Mouse (Mus musculus) T-helper 17 cell (primary cell): Measurements from ENCODE around the gene Msn.

Experiments
- in situ Hi-C, 2 experiments: fragments of 300-600 bp; cut with MboI, MseI; formaldehyde crosslinking; loops; 1 replicate in 1 of 2; 2 replicates in 1 of 2; pipeline ENCODE4 v1.15.1; 2025; ENCODE audit warnings: high pct_unique_total_duplicates in 2 of 2

Gene Msn

DNA sequence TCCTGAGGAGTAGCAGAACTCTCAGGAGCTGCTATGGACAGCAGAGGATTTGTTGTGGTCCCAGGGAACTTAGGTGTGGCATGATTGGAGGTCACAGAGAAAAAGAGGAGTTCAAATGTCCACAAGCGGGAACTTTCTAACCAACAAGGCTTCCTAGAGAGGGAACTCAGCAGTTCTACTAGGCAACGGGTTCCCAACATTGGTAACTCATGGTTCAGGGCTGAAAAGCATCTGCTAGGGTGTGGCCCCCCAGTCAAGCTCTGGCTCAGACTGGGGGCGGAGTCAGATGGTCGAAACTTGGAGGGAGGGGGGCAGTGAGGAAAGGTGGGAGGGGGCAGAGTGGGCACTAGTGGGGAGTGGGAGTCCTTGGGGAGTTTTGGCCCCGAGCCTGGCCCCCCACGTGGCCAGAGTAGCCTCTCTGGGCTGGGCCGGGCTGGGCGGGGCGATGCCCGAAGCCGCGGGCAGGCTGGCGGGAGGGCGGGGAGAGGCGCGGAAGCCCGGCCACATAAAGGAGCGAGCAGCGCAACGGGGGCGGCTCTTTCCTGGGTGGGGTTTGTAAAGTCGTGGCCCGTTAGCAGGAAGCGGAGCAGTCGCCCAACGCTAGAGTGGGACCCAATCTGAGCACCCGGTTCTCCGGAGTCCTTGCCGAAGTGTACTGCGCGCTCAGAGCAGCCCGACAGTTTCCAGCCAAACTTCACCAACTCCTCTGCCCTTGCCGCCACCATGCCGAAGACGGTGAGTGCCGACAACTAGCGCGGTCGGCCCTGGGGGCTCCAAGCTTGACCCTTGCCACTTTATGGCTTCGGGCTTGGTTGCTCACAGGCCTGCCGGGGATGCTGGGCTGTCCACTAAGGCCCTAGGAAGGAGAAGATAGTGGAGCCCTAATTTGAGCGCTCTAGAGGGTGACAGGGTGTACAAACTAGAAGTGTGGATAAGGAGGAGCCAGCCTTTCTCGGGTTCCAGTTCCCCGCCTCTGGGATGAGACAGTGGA, at the start of gene Msn:
Msn (plus strand) TSS at position 534 of the 991 bp plus-strand sequence.
- in situ Hi-C loops, result loop anchor here (5.0 kb wide), 3 partner anchors 71 to 144 kb away; no protein-coding TSS in a partner anchor

DNA sequence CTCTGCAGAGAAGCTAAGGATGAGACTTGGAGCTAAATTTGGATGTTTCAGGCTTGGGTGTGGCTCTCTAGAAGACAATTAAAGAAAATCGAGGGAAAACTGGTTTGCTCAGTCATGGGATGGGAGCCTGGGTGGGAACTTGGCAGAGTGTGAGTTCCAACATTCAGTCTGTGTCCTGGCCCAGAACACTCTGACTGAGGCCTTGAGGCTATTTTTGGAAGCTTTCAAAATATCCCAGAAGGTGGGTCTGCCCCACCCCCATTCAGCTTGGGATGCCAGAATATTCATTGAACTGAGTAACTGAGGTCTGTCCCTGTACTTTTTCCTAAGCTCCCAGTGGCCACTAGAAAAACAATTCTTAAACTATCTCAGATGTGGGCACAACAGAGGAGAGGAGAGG, 43.0 kb upstream of the Msn start:
- in situ Hi-C loops, result no loop called here

- in situ Hi-C loops, result no loop called here
Measured at GRCm38 (mm10) chrX:96077747-96078146, 18.1 kb upstream of the Msn start.

DNA sequence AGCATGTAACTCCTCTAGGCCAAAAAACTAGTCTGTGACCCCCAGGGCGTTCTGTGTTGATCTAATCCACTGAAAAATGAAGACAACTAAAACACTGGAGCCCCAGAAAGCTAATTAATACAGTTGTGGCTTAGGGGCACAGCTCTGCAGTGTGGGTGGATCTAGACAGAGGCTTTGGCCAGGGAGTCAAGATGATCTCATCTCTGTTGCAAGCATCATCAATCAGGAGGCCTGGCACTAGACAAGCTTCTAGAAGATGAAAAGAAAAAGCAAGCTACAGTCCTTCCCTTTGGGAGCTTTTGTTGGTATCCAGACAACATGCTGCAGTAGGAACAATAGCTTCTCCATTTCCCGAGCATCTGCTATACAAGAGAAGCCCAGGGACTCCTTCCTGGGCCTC, 9.6 kb upstream of the Msn start:
- in situ Hi-C loops, result no loop called here

- in situ Hi-C loops, result loop anchor here (5.0 kb wide), 3 partner anchors 71 to 144 kb away; no protein-coding TSS in a partner anchor
Measured at GRCm38 (mm10) chrX:96096513-96097210, 820 bp downstream of the Msn start.

DNA sequence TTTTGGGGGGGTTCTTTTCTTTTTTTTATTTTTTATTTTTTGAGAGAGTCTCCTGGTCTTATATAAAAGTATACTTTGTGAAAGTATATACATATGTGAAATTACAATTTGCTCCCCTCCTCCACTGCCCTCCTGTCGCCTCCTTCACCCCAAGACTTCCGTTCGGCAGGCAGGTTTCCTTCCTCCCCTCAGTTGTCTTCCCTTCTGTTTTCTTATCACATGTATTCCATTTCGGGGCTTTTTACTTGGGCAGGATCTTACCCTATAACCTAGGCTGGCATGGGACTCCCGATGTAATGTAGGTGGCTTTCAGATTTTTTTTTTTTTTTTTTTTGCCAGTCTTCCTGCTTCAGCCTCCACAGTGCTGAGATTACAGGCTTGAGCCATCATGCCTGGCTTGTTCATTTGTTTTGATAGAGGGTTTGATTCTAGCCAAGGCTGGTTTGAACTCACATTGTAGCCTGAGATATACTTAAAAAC, 1.7 kb downstream of the Msn start:
- in situ Hi-C loops, result loop anchor here (5.0 kb wide), 3 partner anchors 70 to 145 kb away; no protein-coding TSS in a partner anchor

GRCm38 (mm10) chrX:96099003-96099402, 3.2 kb downstream of the Msn start:
- in situ Hi-C loops, result loop anchor here (5.0 kb wide), 3 partner anchors 68 to 147 kb away; no protein-coding TSS in a partner anchor

- in situ Hi-C loops, result no loop called here
Measured at GRCm38 (mm10) chrX:96107427-96108291, 11.8 kb downstream of the Msn start.

DNA sequence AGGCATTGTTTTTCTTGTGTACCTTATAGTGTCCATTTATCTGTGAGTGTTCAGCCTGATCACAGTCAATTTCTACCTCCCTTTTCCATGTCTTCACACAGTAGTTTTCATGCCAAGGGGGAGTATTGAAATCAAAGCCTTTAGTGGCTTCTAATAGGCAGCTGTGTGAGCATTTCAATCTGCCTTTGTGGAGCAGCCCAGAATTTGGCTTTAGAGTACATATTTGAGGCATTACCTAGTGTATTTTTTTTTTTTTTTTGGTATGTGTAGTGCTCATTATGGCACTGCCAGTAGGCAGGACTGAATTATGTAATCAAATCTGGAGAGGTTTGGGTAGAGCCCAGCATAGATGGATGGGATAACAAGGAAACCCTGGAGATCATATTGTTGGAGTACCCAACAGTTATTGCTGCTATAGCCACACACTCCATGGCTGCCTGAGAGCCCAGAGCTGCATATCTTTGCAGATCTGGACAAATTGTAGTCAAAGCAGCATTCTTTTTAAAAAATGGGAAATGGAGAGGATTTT, 17.3 kb downstream of the Msn start:
- in situ Hi-C loops, result no loop called here

- in situ Hi-C loops, result no loop called here
Measured at GRCm38 (mm10) chrX:96115501-96115900, 19.7 kb downstream of the Msn start.

DNA sequence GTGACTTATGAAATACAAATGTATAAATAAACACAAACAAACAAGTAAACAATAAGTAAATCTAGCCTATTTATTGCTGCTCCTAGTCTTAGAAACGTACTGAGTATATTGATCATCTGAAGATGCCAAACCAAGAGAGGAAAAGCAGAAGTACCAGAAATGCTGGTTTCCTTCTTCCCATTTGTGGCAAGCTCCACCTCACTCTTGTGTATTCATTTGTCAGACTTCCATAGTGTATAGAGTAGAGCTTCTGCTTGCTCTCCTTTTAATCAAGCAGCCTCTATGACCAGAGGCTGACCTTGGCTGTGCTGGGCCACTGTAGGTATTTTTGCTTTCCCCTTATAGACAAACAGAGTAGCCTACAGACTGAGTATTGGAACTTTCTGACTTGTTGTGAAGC, 21.5 kb downstream of the Msn start:
- in situ Hi-C loops, result no loop called here

DNA sequence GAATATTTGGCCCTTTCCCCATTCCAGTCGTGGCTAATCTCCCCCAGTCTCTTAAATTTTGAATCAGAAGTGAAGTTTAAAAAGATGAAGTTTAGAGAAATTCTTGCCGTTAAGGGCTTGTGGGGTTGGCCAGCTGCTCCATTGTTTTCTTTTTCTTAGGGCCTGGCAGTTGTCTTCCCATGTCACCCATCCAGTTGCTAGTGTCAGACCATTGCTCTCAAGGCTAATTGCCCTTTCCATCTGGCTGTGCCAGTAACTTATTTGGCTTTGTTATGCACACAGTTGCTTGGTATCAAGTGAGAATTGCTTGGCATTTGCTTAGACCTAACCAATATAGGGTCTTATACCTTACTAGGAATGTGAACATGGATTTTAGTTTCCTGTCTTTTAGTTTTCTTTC, 24.2 kb downstream of the Msn start:
- in situ Hi-C loops, result no loop called here

GRCm38 (mm10) chrX:96121912-96122311, 26.1 kb downstream of the Msn start:
- in situ Hi-C loops, result no loop called here

DNA sequence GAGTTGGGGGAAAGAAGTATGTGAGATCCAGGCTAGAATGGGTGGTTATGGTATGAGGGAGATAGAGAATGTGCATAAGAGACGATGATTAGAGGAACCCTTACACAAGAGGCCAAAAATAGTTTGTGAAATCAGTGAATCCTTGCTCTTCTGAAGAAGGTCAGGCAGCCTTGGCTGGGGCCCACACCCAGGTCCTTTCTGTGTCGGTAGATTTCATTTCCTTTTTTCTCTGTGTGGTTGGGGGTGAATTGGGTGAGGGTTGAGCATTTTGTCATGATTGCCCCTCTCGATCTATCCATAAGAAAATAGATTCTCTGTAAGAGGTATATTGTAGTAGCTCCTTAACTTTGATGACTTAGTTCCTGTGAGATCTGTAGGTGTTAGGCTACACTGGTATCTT, 31.0 kb downstream of the Msn start:
- in situ Hi-C loops, result loop anchor here in 1 of 2 experiments (5.0 kb wide), 1 partner anchor 110 kb away; no protein-coding TSS in a partner anchor

DNA sequence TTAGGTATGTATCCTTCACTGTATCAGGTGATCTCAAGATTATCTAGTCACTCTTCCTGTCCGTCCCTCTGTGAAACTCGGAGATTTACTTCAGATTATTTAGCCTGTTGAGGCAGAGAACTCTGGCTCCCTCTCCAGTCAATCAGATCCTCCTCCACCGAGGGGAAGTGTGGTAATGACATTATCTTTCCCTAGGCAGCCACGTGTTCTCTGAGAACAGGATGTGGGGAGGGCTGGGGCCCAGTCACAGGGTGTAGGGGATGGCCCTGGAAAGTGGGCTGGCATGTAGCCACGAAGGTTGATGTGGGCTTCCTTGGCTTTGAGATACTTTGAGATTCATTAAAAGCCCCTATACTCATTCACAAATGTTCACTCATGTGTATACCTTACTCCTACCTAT, 34.3 kb downstream of the Msn start:
- in situ Hi-C loops, result no loop called here

GRCm38 (mm10) chrX:96130663-96131062, 34.8 kb downstream of the Msn start:
- in situ Hi-C loops, result no loop called here

DNA sequence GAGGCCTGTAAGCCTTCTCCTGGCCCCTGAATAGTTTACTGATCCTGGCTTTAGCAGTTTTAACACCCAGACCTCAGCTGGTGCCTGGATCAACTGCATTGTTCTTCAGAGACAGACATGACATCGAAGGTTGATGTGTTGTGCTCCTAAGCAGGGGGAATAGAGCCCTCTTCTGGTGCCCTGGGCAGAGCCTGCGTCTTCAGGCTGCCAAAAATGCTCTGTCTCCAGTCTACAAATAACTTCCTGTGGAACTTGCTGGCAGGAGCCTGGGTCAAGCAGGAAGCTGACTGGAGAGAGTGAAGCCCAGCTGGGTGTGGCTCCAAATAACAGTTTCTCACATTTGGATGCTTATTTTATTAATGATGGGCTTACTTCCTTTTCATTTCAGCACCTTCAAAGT, 37.4 kb downstream of the Msn start:
- in situ Hi-C loops, result no loop called here

GRCm38 (mm10) chrX:96134243-96134661, 38.4 kb downstream of the Msn start:
- in situ Hi-C loops, result no loop called here

DNA sequence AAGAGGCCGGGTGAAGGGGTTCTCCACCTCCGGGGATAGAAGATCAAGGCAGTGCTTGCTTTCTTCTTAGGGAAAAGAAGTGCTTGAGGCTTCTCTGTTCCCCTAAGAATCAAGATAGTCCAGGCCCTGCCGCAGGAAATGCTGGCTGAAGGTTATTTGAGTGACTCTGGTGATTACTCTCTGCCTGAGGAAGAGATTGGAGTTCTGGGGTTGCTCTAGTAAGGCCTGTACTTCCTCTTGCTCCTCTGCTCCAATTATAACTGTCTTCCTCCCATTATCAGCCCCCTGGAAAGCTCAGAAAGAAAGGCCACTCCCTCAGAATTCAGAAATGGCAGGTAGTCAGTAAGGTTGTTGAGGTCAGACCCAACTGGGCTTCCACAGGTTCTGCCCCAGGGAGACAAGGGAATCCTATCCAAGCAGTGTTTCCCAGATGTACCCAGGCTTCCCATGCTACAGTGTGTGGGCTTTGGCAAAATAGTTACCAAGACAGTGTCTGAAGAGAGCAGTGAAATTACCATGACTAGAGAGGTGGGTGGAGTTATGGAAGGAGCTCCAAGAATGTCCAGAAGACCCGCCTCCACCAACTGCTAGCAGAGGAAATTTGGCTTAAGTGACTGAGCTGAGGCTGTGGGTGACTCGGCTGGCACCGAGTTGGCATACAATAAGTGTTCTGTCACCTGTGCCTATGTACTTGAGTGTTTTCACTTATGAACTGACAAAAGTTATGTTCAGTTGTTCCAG, 39.2 kb downstream of the Msn start:
- in situ Hi-C loops, result no loop called here

- in situ Hi-C loops, result no loop called here
Measured at GRCm38 (mm10) chrX:96135581-96135980, 39.7 kb downstream of the Msn start.
